Mouse (Mus musculus) limb, embryonic 11.5 days (tissue): ENCODE data around the gene Rnf26. TPM values are rescaled to one million over a fixed set of nuclear protein-coding genes. Genes with fewer than 3 reads are reported as not detected.

Source experiments
- ATAC-seq: fragments of 200-750 bp; cut with Nextera tagmentation; 2 replicates; pipeline ENCODE4 v1.8.0; 2017; ENCODE audit warnings: low read depth; ENCODE audit not compliant: insufficient number of reproducible peaks, low FRiP score, low TSS enrichment
- DNase-seq: peaks from one replicate; pipeline ENCODE4 v3.0.0-alpha.2; 2015; ENCODE audit warnings: low spot score
- H3K27ac ChIP-seq: fragments of 300-500 bp; sonication (generic); replicated peaks from 2 replicates; pipeline ENCODE4 v1.5.1; 2014; ENCODE audit warnings: low read depth, mild to moderate bottlenecking, low read length
- H3K27me3 ChIP-seq: fragments of 300-500 bp; sonication (generic); 2 replicates; pipeline ENCODE4 v1.6.1; 2014; ENCODE audit warnings: mild to moderate bottlenecking, low read length, mixed read lengths; ENCODE audit not compliant: control insufficient read depth, insufficient read depth
- H3K36me3 ChIP-seq: fragments of 300-500 bp; sonication (generic); 2 replicates; pipeline ENCODE4 v1.6.1; 2014; ENCODE audit warnings: mild to moderate bottlenecking, low read length, moderate library complexity, mixed read lengths; ENCODE audit not compliant: control insufficient read depth, insufficient read depth
- H3K4me1 ChIP-seq: fragments of 300-500 bp; sonication (generic); 2 replicates; pipeline ENCODE4 v1.6.1; 2014; ENCODE audit warnings: low read length, mixed read lengths; ENCODE audit not compliant: control insufficient read depth, insufficient read depth
- H3K4me2 ChIP-seq: fragments of 300-500 bp; sonication (generic); 2 replicates; pipeline ENCODE4 v1.6.1; 2014; ENCODE audit warnings: low read depth, mild to moderate bottlenecking, moderate library complexity; ENCODE audit not compliant: severe bottlenecking
- H3K4me3 ChIP-seq: fragments of 300-500 bp; sonication (generic); 2 replicates; pipeline ENCODE4 v1.5.1; 2014; ENCODE audit warnings: low read depth, low read length
- H3K9ac ChIP-seq: fragments of 300-500 bp; sonication (generic); 2 replicates; pipeline ENCODE4 v1.6.1; 2014; ENCODE audit warnings: mild to moderate bottlenecking, low read length
- H3K9me3 ChIP-seq: fragments of 300-500 bp; sonication (generic); 2 replicates; pipeline ENCODE4 v1.6.1; 2016; ENCODE audit warnings: low read length; ENCODE audit not compliant: control insufficient read depth
- WGBS: fragments of 180-500 bp; shearing (Covaris S2); extraction: QIAGEN DNeasy Blood & Tissue Kit; methylation state at CpG from one replicate; pipeline ENCODE4 v1.1.7; 2014; 5-methylcytosine and 5-hydroxymethylcytosine counted together
- polyA plus RNA-seq: library from polyadenylated mRNA; unstranded; fragments of >200 nt; fragmentation: Nextera tagmentation; extraction: Ambion mirVana; gene quantifications from 2 replicates; pipeline ENCODE4 v1.2.1, GENCODE M21; 2014

Rnf26 gene
- polyA plus RNA-seq, 1 experiment from 2014 or later, result 77.3 TPM

DNA sequence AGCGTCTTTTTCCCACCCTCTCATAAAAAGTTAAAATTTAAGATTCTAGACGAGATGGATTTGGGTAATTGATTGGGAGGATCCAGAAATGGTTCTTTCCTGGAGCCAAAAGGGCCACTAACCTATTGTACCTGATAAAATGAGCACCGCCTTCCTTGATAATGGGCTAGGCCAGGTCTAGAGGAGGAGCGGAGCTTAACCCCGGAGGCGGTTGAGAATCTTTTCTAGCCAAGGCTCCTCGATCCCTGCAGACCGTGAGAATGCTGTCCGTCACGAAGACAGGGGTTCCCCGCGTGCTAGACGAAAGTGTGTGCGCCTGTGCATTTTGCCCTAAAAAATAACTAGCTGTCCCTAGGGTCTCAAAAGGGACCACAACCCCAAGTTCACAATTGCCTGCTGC, 29.1 kb downstream of the Rnf26 start:
- H3K36me3 ChIP-seq, result no peaks in the 10 kb centered on the region
- peak overlapping the region; percentile 99 for H3K4me2 ChIP-seq
- no peak overlapping the region for H3K9ac ChIP-seq
- peaks cover 19% of the 10 kb centered on the region for H3K27me3 ChIP-seq
- WGBS, result 1% methylated on average over 14 of the region's 14 CpGs
- DNase-seq (no peak), ATAC-seq (no peak)
- H3K4me1 ChIP-seq, result peaks cover 14% of the 10 kb centered on the region
- no peak overlapping the region for H3K27ac ChIP-seq
- H3K9me3 ChIP-seq, result no peaks in the 10 kb centered on the region
- H3K4me3 ChIP-seq, result peak overlapping the region; percentile 58

DNA sequence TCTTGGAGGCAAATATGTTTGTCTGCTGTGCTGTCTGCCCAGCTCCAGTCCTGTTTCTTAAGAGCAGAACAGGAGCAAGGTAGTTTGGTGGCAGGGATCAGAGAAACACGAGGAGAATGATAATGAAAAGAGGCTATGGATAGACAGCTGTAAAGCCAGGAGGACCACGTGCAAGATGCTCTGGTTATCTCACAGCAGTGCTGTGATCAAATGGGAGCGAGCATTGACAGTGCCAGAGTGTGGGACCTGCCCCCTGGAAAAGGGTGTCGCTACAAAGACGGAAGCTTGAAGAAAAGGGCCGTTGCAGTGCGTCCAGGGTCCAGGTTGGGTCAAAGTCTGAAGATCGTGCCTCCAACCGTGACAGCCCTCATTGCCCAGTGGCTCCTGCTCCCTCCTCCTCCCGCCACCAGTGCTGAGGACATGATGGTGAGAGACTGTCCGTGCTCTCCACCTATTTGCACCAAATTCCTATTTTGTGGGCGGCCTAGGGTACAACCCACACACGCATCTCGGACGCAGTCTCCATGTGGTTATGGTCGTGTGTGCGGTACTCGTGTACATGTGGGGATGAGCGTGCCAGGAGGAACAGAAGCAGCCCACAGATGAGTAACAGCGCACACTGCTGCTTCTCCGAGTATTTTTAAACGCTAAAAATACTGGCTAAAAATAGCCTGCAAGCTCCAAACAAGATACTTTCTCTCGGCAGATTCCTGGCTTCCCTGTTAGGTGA, 29.8 kb downstream of the Rnf26 start:
- H3K9me3 ChIP-seq, result no peaks in the 10 kb centered on the region
- H3K27me3 ChIP-seq, result peaks cover 17% of the 10 kb centered on the region
- H3K4me3 ChIP-seq, result no peak overlapping the region
- ATAC-seq (no peak), DNase-seq (no peak)
- peak overlapping the region; percentile 99; the same call in 1 of the 2 replicates for H3K4me2 ChIP-seq
- peaks cover 19% of the 10 kb centered on the region for H3K4me1 ChIP-seq
- no peak overlapping the region for H3K27ac ChIP-seq
- H3K9ac ChIP-seq, result no peak overlapping the region
- H3K36me3 ChIP-seq, result no peaks in the 10 kb centered on the region
- WGBS, result 7% methylated on average over 23 of the region's 23 CpGs

DNA sequence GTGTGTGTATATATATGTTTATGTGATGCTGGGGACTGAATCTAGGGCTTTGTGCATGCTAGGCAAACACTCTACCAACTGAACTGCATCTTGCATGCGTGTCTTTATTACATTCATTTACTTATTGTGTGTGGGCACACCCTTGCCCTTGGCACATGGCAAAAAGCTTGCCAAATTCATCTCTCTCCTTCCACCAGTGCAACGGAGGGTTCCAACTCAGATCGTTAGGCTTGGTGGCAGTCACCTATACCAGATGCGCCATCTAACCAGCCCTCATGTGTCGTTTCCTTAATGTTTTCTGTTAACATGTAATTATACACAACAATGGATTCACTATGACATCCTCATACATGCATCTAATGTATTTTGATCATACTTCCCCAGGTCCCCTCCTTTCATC, 31.1 kb downstream of the Rnf26 start:
- Histone ChIP-seq H3K36me3 (no peaks in the 10 kb centered on the region), H3K27me3 (peaks cover 17% of the 10 kb centered on the region), H3K4me2 (no peak overlapping the region), H3K4me3 (no peak overlapping the region), H3K4me1 (peaks cover 16% of the 10 kb centered on the region), H3K9ac (no peak overlapping the region), H3K9me3 (no peaks in the 10 kb centered on the region), H3K27ac (no peak overlapping the region)
- WGBS, result 90% methylated on average over 5 of the region's 5 CpGs
- DNase-seq (no peak), ATAC-seq (no peak)

DNA sequence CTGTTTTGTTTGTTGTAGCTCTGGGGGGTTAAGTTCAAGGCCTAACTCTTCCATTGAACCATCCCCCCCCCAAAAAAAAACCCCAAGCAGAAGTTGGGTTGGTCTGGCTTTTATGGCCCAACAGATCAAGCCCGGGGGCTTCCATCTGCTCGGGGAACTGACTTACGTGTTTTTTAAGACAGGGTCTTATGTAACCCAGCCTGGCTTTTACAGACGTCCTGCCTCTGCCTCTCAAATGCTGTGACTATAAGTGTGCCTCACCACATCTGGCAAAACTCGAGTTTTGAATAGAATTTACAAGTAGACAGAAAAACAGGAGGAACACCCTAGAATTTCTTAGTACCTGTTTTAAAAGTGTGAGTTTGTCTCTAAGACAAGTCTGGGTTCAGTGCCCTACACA, 31.7 kb downstream of the Rnf26 start:
- WGBS, result 41% methylated on average over 5 of the region's 5 CpGs
- H3K27ac ChIP-seq, result no peak overlapping the region
- no peaks in the 10 kb centered on the region for H3K36me3 ChIP-seq
- H3K4me1 ChIP-seq, result peaks cover 16% of the 10 kb centered on the region
- H3K4me3 ChIP-seq, result no peak overlapping the region
- H3K9me3 ChIP-seq, result no peaks in the 10 kb centered on the region
- H3K9ac ChIP-seq, result no peak overlapping the region
- no peak for ATAC-seq
- no peak for DNase-seq
- H3K27me3 ChIP-seq, result peaks cover 15% of the 10 kb centered on the region
- no peak overlapping the region for H3K4me2 ChIP-seq

DNA sequence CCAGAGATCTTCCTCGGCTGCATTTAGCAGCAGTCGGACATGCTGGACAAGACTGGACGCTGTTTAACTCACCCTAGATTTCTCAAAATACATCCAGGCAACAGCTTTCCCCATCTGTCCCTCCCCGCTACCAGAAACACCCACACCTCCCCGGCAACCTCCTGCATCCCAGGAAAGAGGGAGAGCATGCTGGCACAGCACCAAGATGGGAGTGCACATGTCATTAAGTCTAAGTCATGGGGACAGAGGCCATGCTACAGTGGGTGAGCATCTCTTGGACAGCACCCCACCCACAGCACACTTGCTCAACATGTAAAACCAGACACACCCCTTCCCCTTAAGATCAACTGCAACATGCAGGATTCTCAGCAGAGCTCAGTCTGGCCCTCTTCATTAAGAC, 32.4 kb downstream of the Rnf26 start:
- Histone ChIP-seq H3K9ac (no peak overlapping the region), H3K27ac (no peak overlapping the region), H3K4me3 (no peak overlapping the region), H3K4me1 (peaks cover 16% of the 10 kb centered on the region), H3K4me2 (no peak overlapping the region), H3K27me3 (peaks cover 11% of the 10 kb centered on the region), H3K9me3 (no peaks in the 10 kb centered on the region), H3K36me3 (no peaks in the 10 kb centered on the region)
- 83% methylated on average over 5 of the region's 5 CpGs for WGBS
- DNase-seq (no peak), ATAC-seq (no peak)

DNA sequence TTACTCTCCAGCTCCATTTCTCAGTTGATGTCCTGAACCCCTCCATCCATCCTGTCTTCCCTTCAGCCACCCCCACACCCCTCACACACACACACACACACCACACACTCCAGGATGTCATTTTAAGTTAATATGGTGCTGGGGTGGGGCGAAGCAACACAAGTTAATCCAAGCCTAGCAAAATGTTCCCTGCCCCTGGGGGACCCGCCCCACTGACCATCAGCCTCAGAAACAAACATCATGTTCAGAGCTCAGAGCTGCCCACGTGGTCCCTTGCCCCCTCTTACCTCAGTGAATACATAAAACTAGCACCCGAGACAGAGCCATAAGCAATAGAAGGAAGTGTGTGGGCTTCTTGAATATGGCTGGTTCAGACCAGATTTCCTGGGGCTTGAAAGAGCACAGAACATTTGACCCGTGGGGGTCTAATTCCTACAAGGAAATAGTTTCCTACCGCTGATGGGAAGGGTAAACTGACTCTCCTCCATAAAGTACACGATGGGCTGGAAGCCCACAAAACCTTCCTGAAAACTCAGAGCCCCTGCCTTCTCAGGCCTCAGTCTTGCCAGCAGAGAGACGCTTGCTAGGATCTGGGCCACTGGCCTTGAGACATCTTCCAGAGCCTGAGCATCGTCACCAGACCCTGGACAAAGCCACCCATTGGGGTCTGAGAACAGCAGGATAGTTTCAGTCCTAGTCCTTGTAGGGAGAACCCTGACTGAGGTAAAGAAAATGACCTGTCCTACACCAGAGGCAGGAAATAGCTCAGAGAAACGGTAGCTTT, 33.1 kb downstream of the Rnf26 start:
- ATAC-seq (no peak), DNase-seq (no peak)
- Histone ChIP-seq H3K27ac (no peak overlapping the region), H3K4me3 (no peak overlapping the region), H3K4me2 (no peak overlapping the region), H3K4me1 (peaks cover 14% of the 10 kb centered on the region), H3K36me3 (no peaks in the 10 kb centered on the region), H3K9me3 (no peaks in the 10 kb centered on the region), H3K9ac (no peak overlapping the region), H3K27me3 (peaks cover 6% of the 10 kb centered on the region)
- WGBS, result 68% methylated on average over 10 of the region's 10 CpGs

DNA sequence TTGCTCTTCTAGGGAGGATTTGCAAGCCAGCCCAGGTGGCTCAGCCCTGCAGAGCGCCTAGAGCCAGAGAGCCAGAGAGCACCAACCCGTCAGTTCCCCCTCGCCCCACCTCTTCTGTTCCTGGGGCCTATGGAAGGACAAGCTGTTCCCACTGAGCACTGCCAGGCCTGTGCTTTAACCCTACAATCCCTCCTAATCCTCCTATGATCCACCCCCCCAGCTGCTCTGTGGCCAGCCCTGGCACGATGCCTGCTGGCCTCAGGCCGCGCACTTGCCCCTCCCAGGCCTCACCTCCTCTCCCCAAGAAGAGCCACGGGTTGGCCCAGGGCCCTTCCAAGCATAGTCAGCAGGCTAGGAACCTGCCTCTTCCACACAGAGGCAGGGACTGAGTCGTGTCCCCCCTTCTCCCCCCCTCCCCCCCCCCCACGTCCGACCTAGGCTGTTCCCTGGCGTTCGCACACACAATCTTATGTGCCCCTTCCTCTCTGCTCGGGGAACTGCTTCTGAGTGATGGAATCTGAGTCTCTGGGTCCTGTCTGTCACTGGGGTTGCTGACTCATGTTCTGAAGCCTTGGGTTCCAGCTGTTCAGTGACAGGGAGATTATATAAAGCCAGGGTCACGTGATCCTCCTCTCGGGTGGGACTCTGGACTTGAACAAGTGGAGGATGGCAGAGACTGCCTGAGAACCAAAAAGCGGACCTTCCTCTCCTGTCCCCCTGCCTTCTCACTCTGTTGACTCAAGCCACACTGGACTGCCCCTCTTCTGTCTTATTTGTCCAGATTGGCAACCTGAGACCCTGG, 34.2 kb downstream of the Rnf26 start:
- DNase-seq (no peak), ATAC-seq (peak; percentile 22; the same call in 1 of the 2 replicates)
- H3K4me3 ChIP-seq, result no peak overlapping the region
- no peaks in the 10 kb centered on the region for H3K9me3 ChIP-seq
- H3K27ac ChIP-seq, result no peak overlapping the region
- peaks cover 13% of the 10 kb centered on the region for H3K4me1 ChIP-seq
- no peaks in the 10 kb centered on the region for H3K36me3 ChIP-seq
- no peak overlapping the region for H3K4me2 ChIP-seq
- no peak overlapping the region; the same call in 1 of the 2 replicates for H3K9ac ChIP-seq
- 44% methylated on average over 15 of the region's 16 CpGs for WGBS
- H3K27me3 ChIP-seq, result peaks cover 5% of the 10 kb centered on the region

DNA sequence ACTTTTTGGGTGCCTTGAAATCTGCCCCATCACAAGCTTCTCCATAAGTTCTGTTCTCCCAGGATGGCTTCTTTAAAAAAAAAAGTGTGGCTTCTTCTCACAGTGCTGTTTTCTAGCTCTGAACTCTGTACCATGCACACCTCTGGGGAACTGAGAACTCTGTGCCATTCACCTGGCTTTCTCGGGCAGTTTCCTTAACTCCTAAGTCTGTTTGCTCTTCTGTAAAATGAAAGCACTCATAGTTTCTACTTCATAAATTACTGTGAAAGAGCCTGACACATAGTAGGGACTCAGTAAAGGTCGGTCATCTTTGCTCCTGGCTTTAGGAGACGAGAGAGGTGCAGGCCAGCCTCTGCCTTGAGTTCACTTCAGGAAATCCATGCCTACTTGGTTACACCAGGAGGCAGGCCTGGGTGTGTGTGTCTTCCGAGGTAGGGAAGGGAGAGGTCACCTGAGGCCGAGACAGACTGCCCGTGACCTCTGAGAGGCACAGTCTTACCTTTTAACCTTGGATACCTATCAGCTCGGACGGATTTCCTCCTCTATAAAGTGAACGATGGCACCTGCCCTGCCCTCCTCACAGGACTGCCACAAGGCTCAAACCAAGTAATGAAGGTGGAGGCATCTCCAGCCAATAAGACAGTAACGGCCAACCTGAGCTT, 35.0 kb downstream of the Rnf26 start:
- 79% methylated on average over 10 of the region's 10 CpGs for WGBS
- no peak for DNase-seq
- H3K4me1 ChIP-seq, result peaks cover 13% of the 10 kb centered on the region; the same call in 1 of the 2 replicates
- H3K9me3 ChIP-seq, result no peaks in the 10 kb centered on the region
- H3K4me3 ChIP-seq, result no peak overlapping the region
- H3K4me2 ChIP-seq, result no peak overlapping the region
- no peaks in the 10 kb centered on the region; the same call in 1 of the 2 replicates for H3K27me3 ChIP-seq
- ATAC-seq, result no peak
- no peak overlapping the region for H3K9ac ChIP-seq
- no peak overlapping the region for H3K27ac ChIP-seq
- no peaks in the 10 kb centered on the region for H3K36me3 ChIP-seq
